Mouse (Mus musculus): ENCODE data around the gene Dapk1. TPM values are rescaled to one million over a fixed set of nuclear protein-coding genes. Genes with fewer than 3 reads are reported as not detected.

Gene Dapk1
- 2.2 TPM for polyA plus RNA-seq (2017; shearing (Covaris generic))

GRCm38 (mm10) chr13:60601436-60602415 lies at the start of gene Dapk1:
Gene Dapk1, plus strand, starts transcription at chr13:60601947.

DNA sequence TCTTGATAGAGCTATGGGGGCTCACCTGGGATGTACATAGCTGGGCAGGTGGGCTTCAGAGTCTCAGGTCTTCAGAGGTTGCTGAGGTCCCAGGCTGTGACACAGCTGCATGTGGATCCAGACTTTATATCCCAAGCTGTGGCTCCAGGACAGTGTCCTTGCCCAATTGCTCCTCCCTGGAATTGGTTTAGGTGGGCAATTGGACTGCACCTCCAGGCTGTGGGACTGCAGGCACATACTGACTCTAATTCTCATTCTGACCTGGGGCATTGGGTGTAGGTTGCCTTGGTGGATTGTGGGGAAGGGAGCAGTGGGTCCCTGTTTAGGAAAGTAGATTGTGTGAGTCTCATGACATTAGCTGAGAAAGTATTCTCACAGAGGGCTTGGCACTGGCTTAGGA lies 184.5 kb downstream of the Dapk1 start, which contains the start of gene BC051665:
Gene BC051665 (minus strand): TSS at position 101 of the 400 bp plus-strand sequence.

GRCm38 (mm10) chr13:60802749-60803148 lies 201.0 kb downstream of the Dapk1 start, which contains the start of gene Ctsll3:
Gene Ctsll3, minus strand, starts transcription at chr13:60802849.

Other genes with a start within 250 kb of the Dapk1 start
- not detected for gene BC051665, start 184.4 kb downstream of the Dapk1 start, polyA plus RNA-seq (2017; shearing (Covaris generic))
- not detected for gene Ctsll3, start 200.9 kb downstream of the Dapk1 start, polyA plus RNA-seq (2017; shearing (Covaris generic))

Data from activated CD4-positive, CD25-positive, alpha-beta regulatory T cell, adult 9 weeks (primary cell).